Mouse (Mus musculus): ENCODE results near the gene Ppm1j. TPM values are rescaled to one million over a fixed set of nuclear protein-coding genes. Genes with fewer than 3 reads are reported as not detected.

Gene Ppm1j
- polyA plus RNA-seq, 1 experiment from 2014 or later = 0.77 TPM

GRCm38 (mm10) chr3:104817481-104817990 is 36.7 kb downstream of the Ppm1j start:
- H3K9ac ChIP-seq (replicated peaks) = peak overlapping the region; percentile 85
- peak overlapping the region; percentile 70 for H3K4me3 ChIP-seq (replicated peaks)
- H3K27me3 ChIP-seq = no peaks in the 10 kb centered on the region
- H3K36me3 ChIP-seq = peaks cover 9% of the 10 kb centered on the region
- H3K4me1 ChIP-seq (replicated peaks) = peaks cover 22% of the 10 kb centered on the region
- WGBS = under 1% methylated on average over 45 of the region's 46 CpGs
- no peak overlapping the region for H3K27ac ChIP-seq
- no peaks in the 10 kb centered on the region for H3K9me3 ChIP-seq
- ATAC-seq = peak; percentile 90
- peak overlapping the region; percentile 100 for H3K4me2 ChIP-seq (replicated peaks)

DNA sequence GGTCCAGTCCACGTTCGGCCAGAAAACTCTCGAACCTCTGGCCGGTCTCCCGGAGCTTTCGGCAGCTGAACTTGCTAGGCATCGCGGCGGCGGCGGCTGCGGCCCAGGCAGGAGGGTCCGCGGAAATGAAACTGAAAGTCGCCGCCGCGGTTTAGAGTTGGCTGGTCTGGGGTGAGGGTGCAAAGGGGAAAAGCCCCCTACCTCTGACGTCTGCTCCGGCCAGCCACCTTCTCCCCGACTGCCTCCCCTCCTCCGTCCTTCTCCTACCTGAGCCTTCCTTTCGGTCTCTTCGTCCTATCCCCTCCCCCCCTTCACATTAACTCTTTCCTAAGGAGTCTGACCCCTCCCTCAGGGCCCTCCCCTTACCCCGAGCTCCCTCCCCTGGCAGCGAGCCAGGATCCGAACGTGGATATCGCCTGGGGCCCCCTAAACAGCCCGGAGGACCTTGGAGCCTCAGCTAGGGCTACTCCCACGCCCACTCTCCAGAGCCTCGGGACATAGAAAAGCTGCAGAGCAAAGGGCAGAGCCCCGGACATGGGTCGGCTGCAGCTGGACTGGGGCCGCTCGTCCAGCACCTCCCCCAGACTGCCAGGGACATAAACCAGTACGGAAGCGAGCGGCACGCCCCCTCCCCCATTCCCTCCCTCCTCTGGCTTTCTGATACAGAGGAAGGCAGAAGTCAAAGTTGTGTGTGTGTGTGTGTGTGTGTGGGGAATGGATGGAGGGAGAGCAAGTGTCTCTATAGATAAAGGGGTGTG is 37.3 kb downstream of the Ppm1j start, which contains the start of gene Mov10:
Gene Mov10, minus strand, starts transcription at position 573 of the 758 bp plus-strand sequence.
- WGBS = under 1% methylated on average over 40 of the region's 40 CpGs
- H3K9ac ChIP-seq (replicated peaks) = peak within 1 kb of the TSS; percentile 85
- H3K27me3 ChIP-seq = no peaks in the 10 kb centered on the region
- H3K36me3 ChIP-seq = peaks cover 11% of the 10 kb centered on the region
- no peak within 1 kb of the TSS for H3K27ac ChIP-seq
- no peaks in the 10 kb centered on the region for H3K9me3 ChIP-seq
- H3K4me2 ChIP-seq (replicated peaks) = peak within 1 kb of the TSS; percentile 100
- ATAC-seq = peak; percentile 82
- H3K4me3 ChIP-seq (replicated peaks) = peak within 1 kb of the TSS; percentile 70
- H3K4me1 ChIP-seq (replicated peaks) = peaks cover 22% of the 10 kb centered on the region

DNA sequence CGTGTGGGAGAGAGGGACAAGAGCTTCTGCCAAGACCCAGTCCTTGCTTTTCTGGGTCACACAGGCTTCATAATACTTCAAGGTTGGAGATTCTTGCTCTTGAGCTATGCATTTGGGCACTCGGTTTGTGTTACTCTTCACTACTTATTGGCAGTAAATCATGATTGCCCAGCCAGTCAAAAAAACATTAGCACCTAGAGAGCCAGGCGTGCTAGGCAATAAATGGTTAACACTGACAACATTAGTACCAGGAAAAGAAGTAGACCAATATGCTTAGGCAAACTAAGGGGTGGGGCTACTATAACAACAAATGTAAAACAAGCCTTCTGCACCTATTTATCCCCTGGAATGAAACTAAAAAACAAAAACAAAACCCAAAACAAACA is 37.9 kb downstream of the Ppm1j start:
- Histone ChIP-seq H3K27me3 (no peaks in the 10 kb centered on the region), H3K36me3 (peaks cover 11% of the 10 kb centered on the region), H3K9me3 (no peaks in the 10 kb centered on the region), H3K27ac (no peak overlapping the region), H3K9ac (replicated peaks) (no peak overlapping the region; the same call in 1 of the 2 replicates), H3K4me3 (replicated peaks) (peak overlapping the region; percentile 70), H3K4me2 (replicated peaks) (peak overlapping the region; percentile 100), H3K4me1 (replicated peaks) (peaks cover 22% of the 10 kb centered on the region)
- 5% methylated on average over 3 of the region's 3 CpGs for WGBS
- no peak for ATAC-seq

DNA sequence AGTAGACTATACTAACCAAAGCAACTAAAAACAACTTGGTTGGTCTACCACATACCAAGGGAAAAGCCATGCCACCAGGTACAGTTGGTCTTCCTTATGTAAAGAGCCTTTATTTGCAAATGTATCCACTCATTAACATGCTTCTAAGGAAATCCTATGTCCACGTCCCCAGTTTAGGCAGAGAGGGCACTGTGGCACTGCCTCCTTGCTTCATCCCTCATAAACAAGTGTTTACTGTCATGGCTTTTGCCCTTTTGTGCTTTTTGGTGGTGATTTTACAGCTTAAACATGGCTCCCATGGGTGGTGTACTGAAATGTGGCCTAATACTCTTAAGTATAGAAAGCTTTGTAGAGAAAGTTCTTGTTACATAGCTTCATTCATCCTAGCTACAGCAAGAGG is 39.6 kb downstream of the Ppm1j start:
- WGBS = 39% methylated on average over 1 of the region's 1 CpGs

GRCm38 (mm10) chr3:104822413-104822812 is 41.6 kb downstream of the Ppm1j start:
- WGBS = 88% methylated on average over 3 of the region's 3 CpGs
- Histone ChIP-seq H3K9ac (replicated peaks) (no peak overlapping the region), H3K4me3 (replicated peaks) (no peak overlapping the region), H3K4me1 (replicated peaks) (peaks cover 14% of the 10 kb centered on the region), H3K36me3 (peaks cover 30% of the 10 kb centered on the region), H3K27me3 (no peaks in the 10 kb centered on the region), H3K27ac (no peak overlapping the region), H3K9me3 (no peaks in the 10 kb centered on the region), H3K4me2 (replicated peaks) (no peak overlapping the region)
- no peak for ATAC-seq

More for the DNA sequence above, 39.6 kb downstream of the Ppm1j start:
- Histone ChIP-seq H3K4me3 (replicated peaks) (no peak overlapping the region), H3K9me3 (no peaks in the 10 kb centered on the region), H3K4me1 (replicated peaks) (peaks cover 22% of the 10 kb centered on the region), H3K9ac (replicated peaks) (no peak overlapping the region), H3K27me3 (no peaks in the 10 kb centered on the region), H3K27ac (no peak overlapping the region), H3K36me3 (peaks cover 15% of the 10 kb centered on the region), H3K4me2 (replicated peaks) (no peak overlapping the region)
- ATAC-seq = no peak

Other genes with a start within 250 kb of the Ppm1j start
- gene Slc16a1, start 142.4 kb upstream of the Ppm1j start, polyA plus RNA-seq (2015; fragmentation: Nextera tagmentation; extraction: Ambion mirVana) = 9.4 and 9.6 TPM in 2 replicates
- gene Fam19a3, start 784 bp downstream of the Ppm1j start, polyA plus RNA-seq (2015; fragmentation: Nextera tagmentation; extraction: Ambion mirVana) = not detected in 2 replicates
- 39.7 and 43.2 TPM in 2 replicates for gene Rhoc, start 7.3 kb downstream of the Ppm1j start, polyA plus RNA-seq (2015; fragmentation: Nextera tagmentation; extraction: Ambion mirVana)
- gene Mov10, start 37.5 kb downstream of the Ppm1j start, polyA plus RNA-seq (2015; fragmentation: Nextera tagmentation; extraction: Ambion mirVana) = 6.2 and 8.7 TPM in 2 replicates
- 35.7 and 38.7 TPM in 2 replicates for gene St7l, start 82.9 kb downstream of the Ppm1j start, polyA plus RNA-seq (2015; fragmentation: Nextera tagmentation; extraction: Ambion mirVana)
- 197 and 201 TPM in 2 replicates for gene Capza1, start 83.4 kb downstream of the Ppm1j start, polyA plus RNA-seq (2015; fragmentation: Nextera tagmentation; extraction: Ambion mirVana)
- gene Wnt2b, start 180.9 kb downstream of the Ppm1j start, polyA plus RNA-seq (2015; fragmentation: Nextera tagmentation; extraction: Ambion mirVana) = 0.66 and 1.3 TPM in 2 replicates